Mouse (Mus musculus) CH12.LX (cell line): ENCODE measurements around the gene Plin3. TPM values are rescaled to one million over a fixed set of nuclear protein-coding genes. Genes with fewer than 3 reads are reported as not detected.

Experiments used
- DNase-seq: peaks from one replicate; pipeline ENCODE4 v3.0.0-alpha.2; 2013; ENCODE audit errors: extremely low read depth
- H3K27ac ChIP-seq: 2 replicates; pipeline ENCODE4 v1.5.1; 2012; ENCODE audit warnings: low read depth, mild to moderate bottlenecking, control low read depth, moderate library complexity; ENCODE audit not compliant: insufficient read depth
- H3K27me3 ChIP-seq: replicated peaks from 2 replicates; pipeline ENCODE3; 2012; ENCODE audit warnings: inconsistent platforms
- H3K36me3 ChIP-seq, 2 experiments: replicated peaks in 1 of 2; 2 replicates each; pipeline versions ENCODE3 to v1.6.1; 2012; ENCODE audit warnings: inconsistent platforms in 1 of 2, low read length in 1 of 2, mild to moderate bottlenecking in 1 of 2, mixed read lengths in 1 of 2, moderate library complexity in 1 of 2; ENCODE audit not compliant: control insufficient read depth in 1 of 2, insufficient read depth in 1 of 2
- H3K4me1 ChIP-seq, 2 experiments: 2 replicates each; pipeline ENCODE4 v1.6.1; 2012; ENCODE audit warnings: inconsistent platforms in 1 of 2, moderate library complexity in 1 of 2; ENCODE audit not compliant: insufficient read depth in 2 of 2, control insufficient read depth in 1 of 2
- H3K4me2 ChIP-seq: 2 replicates; pipeline ENCODE4 v1.6.1; 2012; ENCODE audit warnings: low read depth, mild to moderate bottlenecking, control low read depth; ENCODE audit not compliant: poor library complexity, insufficient read depth, severe bottlenecking
- H3K4me3 ChIP-seq, 3 experiments: fragments of 150-350 bp in 1 of 3; sonication (generic) in 1 of 3; replicated peaks in 1 of 3; 2 replicates each; pipeline versions ENCODE3 to v1.5.1; 2011 to 2012; ENCODE audit warnings: low read depth in 2 of 3, low read length in 2 of 3, mild to moderate bottlenecking in 2 of 3, moderate library complexity in 2 of 3, control low read depth in 1 of 3, improper control_type of control experiment in 1 of 3, inconsistent platforms in 1 of 3, mixed read lengths in 1 of 3; ENCODE audit not compliant: poor library complexity in 1 of 3
- H3K79me2 ChIP-seq: replicated peaks from 2 replicates; pipeline ENCODE4 v1.6.1; 2012; ENCODE audit warnings: mild to moderate bottlenecking, moderate library complexity; ENCODE audit not compliant: control insufficient read depth, poor library complexity, insufficient read depth, severe bottlenecking; ENCODE audit errors: extremely low read depth
- H3K9ac ChIP-seq: 2 replicates; pipeline ENCODE4 v1.6.1; 2012; ENCODE audit warnings: low read depth, mild to moderate bottlenecking, control low read depth, moderate library complexity; ENCODE audit not compliant: insufficient read depth
- H3K9me3 ChIP-seq: replicated peaks from 2 replicates; pipeline ENCODE3; 2012; ENCODE audit warnings: low read length, inconsistent platforms, mixed read lengths
- BHLHE40 ChIP-seq: IDR thresholded peaks from 2 replicates; pipeline ENCODE4 v1.6.1; 2011; ENCODE audit warnings: mild to moderate bottlenecking, low read depth, low read length, improper control_type of control experiment
- CHD1 ChIP-seq: IDR thresholded peaks from 2 replicates; pipeline ENCODE4 v1.6.1; 2012; ENCODE audit warnings: low read depth, low read length, improper control_type of control experiment, inconsistent platforms
- CHD2 ChIP-seq: IDR thresholded peaks from 2 replicates; pipeline ENCODE4 v1.6.1; 2011; ENCODE audit warnings: low read length, improper control_type of control experiment
- CTCF ChIP-seq, 2 experiments: IDR thresholded peaks in 1 of 2; conservative IDR thresholded peaks in 1 of 2; 2 replicates each; pipeline ENCODE4 v1.5.1; 2011 to 2012; ENCODE audit warnings: low read depth in 2 of 2, low read length in 2 of 2, improper control_type of control experiment in 1 of 2, inconsistent platforms in 1 of 2, mild to moderate bottlenecking in 1 of 2, moderate library complexity in 1 of 2
- E2F4 ChIP-seq: IDR thresholded peaks from 2 replicates; pipeline ENCODE4 v1.6.1; 2011; ENCODE audit warnings: low read depth, low read length, improper control_type of control experiment; ENCODE audit not compliant: insufficient replicate concordance
- ELF1 ChIP-seq: IDR thresholded peaks from 2 replicates; pipeline ENCODE4 v1.6.1; 2014; ENCODE audit warnings: low read depth, mild to moderate bottlenecking, inconsistent platforms, low read length, improper control_type of control experiment
- ETS1 ChIP-seq: conservative IDR thresholded peaks from 2 replicates; pipeline ENCODE4 v1.6.1; 2012; ENCODE audit warnings: low read depth, mild to moderate bottlenecking, inconsistent platforms, low read length, improper control_type of control experiment, moderate library complexity
- HCFC1 ChIP-seq: IDR thresholded peaks from 2 replicates; pipeline ENCODE4 v1.6.1; 2012; ENCODE audit warnings: low read depth, mild to moderate bottlenecking, inconsistent platforms, low read length, improper control_type of control experiment
- IRF4 ChIP-seq: IDR thresholded peaks from 2 replicates; pipeline ENCODE4 v1.6.1; 2014; ENCODE audit warnings: low read depth, mild to moderate bottlenecking, inconsistent platforms, low read length, improper control_type of control experiment
- JUND ChIP-seq: conservative IDR thresholded peaks from 2 replicates; pipeline ENCODE4 v1.6.1; 2011; ENCODE audit warnings: low read depth, low read length, improper control_type of control experiment
- KAT2A ChIP-seq: IDR thresholded peaks from 2 replicates; pipeline ENCODE4 v1.6.1; 2012; ENCODE audit warnings: low read length, improper control_type of control experiment, inconsistent platforms; ENCODE audit not compliant: insufficient replicate concordance
- MAX ChIP-seq: IDR thresholded peaks from 2 replicates; pipeline ENCODE4 v1.6.1; 2011; ENCODE audit warnings: low read length, improper control_type of control experiment
- PAX5 ChIP-seq: IDR thresholded peaks from 2 replicates; pipeline ENCODE4 v1.6.1; 2012; ENCODE audit warnings: low read length, inconsistent platforms, mixed read lengths
- POLR2A ChIP-seq: IDR thresholded peaks from 2 replicates; pipeline ENCODE4 v1.6.1; 2011; ENCODE audit warnings: low read depth, mild to moderate bottlenecking, improper control_type of control experiment, low read length
- RAD21 ChIP-seq: IDR thresholded peaks from 2 replicates; pipeline ENCODE4 v1.6.1; 2011; ENCODE audit warnings: low read depth, mild to moderate bottlenecking, low read length, improper control_type of control experiment, moderate library complexity
- RCOR1 ChIP-seq: conservative IDR thresholded peaks from 2 replicates; pipeline ENCODE4 v1.6.1; 2012; ENCODE audit warnings: low read depth, mild to moderate bottlenecking, inconsistent platforms, low read length, improper control_type of control experiment
- SIN3A ChIP-seq: IDR thresholded peaks from 2 replicates; pipeline ENCODE4 v1.6.1; 2012; ENCODE audit warnings: low read length, improper control_type of control experiment, inconsistent platforms
- SMC3 ChIP-seq: IDR thresholded peaks from 2 replicates; pipeline ENCODE4 v1.6.1; 2011; ENCODE audit warnings: low read depth, low read length, improper control_type of control experiment
- TBP ChIP-seq: conservative IDR thresholded peaks from 2 replicates; pipeline ENCODE4 v1.6.1; 2011; ENCODE audit warnings: low read depth, low read length, improper control_type of control experiment
- TCF12 ChIP-seq: IDR thresholded peaks from 2 replicates; pipeline ENCODE4 v1.6.1; 2014; ENCODE audit warnings: low read depth, mild to moderate bottlenecking, inconsistent platforms, low read length, improper control_type of control experiment
- USF1 ChIP-seq: IDR thresholded peaks from 2 replicates; pipeline ENCODE4 v1.6.1; 2014; ENCODE audit warnings: low read depth, mild to moderate bottlenecking, inconsistent platforms, low read length, improper control_type of control experiment
- ZNF384 ChIP-seq: IDR thresholded peaks from 2 replicates; pipeline ENCODE4 v1.6.1; 2012; ENCODE audit warnings: low read depth, low read length, improper control_type of control experiment, inconsistent platforms
- dilution Hi-C: fragments of 300-500 bp; cut with MboI; formaldehyde crosslinking; loops from 2 replicates; pipeline ENCODE4 v1.14.3; 2020; ENCODE audit warnings: low sequenced_read_pairs; ENCODE audit not compliant: extremely low pct_unique_long_range_greater_than_20kb, extremely low pct_ligation_motif_present
- in situ Hi-C: fragments of 300-500 bp; cut with MboI; formaldehyde crosslinking; loops from 3 replicates; pipeline ENCODE4 v1.14.3; 2019; ENCODE audit warnings: low sequenced_read_pairs, low pct_ligation_motif_present, low pct_unique_long_range_greater_than_20kb, mixed read lengths
- polyA plus RNA-seq: library from polyadenylated mRNA; unstranded; fragments of >175 nt; gene quantifications from 2 replicates; pipeline ENCODE4 v1.2.1, GENCODE M21; 2012; ENCODE audit warnings: low read depth; ENCODE audit not compliant: insufficient read length
- total RNA-seq, 2 experiments: library from RNA; depleted of rRNA; stranded (reverse); fragments of 300-350 nt in 1 of 2; fragments of >200 nt in 1 of 2; gene quantifications; 2 replicates each; pipeline ENCODE4 v1.2.3; 2012 to 2014

Plin3 gene
- total and polyA plus RNA-seq, 3 experiments, result 17.3 to 23.3 (median 18.5) TPM

DNA sequence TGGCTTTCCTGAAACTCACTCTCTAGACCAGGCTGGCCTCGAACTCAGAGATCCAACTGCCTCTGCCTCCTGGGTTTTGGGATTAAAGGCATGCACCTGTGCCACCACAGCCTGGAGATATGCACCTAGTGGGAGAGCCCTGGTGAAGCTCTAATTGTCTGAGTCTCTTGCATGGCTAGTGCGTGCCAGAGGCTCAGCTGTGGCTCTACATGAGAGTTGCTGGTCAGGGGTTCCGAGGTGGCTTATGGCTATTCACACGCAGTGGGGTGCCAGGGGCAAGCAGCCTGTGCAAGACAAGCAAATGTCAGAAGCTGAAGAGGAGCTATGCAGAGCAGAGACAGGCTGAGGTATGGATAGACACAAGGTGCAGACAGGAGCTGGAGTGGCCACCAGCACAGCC lies 38.0 kb downstream of the Plin3 start:
- no peak for TF ChIP-seq USF1
- TF ChIP-seq HCFC1, result no peak
- no peak for TF ChIP-seq PAX5
- TF ChIP-seq KAT2A, result no peak
- no peak for TF ChIP-seq ETS1
- no peak for TF ChIP-seq JUND
- no peak for TF ChIP-seq SIN3A
- TF ChIP-seq CHD2, result no peak
- no peak for TF ChIP-seq POLR2A
- no peak for TF ChIP-seq RCOR1
- TF ChIP-seq TBP, result no peak
- TF ChIP-seq BHLHE40, result no peak
- H3K27me3 ChIP-seq, result peaks cover 3% of the 10 kb centered on the region
- no peaks in the 10 kb centered on the region for H3K9me3 ChIP-seq
- H3K4me3 ChIP-seq, result no peak overlapping the region
- H3K27ac ChIP-seq, result no peak overlapping the region
- H3K79me2 ChIP-seq, result peaks cover 27% of the 10 kb centered on the region
- no peak for DNase-seq
- H3K4me1 ChIP-seq, result peaks cover 2 to 24% of the 10 kb centered on the region in 2 experiments; a peak in 2 of 4 replicates
- in situ Hi-C loops, result loop anchor here (5.0 kb wide), 1 partner anchor 52 kb away; no protein-coding TSS in a partner anchor
- dilution Hi-C loops, result no loop called here
- H3K36me3 ChIP-seq, result peaks cover 15% of the 10 kb centered on the region in 2 experiments
- no peak overlapping the region for H3K9ac ChIP-seq
- no peak overlapping the region for H3K4me2 ChIP-seq

DNA sequence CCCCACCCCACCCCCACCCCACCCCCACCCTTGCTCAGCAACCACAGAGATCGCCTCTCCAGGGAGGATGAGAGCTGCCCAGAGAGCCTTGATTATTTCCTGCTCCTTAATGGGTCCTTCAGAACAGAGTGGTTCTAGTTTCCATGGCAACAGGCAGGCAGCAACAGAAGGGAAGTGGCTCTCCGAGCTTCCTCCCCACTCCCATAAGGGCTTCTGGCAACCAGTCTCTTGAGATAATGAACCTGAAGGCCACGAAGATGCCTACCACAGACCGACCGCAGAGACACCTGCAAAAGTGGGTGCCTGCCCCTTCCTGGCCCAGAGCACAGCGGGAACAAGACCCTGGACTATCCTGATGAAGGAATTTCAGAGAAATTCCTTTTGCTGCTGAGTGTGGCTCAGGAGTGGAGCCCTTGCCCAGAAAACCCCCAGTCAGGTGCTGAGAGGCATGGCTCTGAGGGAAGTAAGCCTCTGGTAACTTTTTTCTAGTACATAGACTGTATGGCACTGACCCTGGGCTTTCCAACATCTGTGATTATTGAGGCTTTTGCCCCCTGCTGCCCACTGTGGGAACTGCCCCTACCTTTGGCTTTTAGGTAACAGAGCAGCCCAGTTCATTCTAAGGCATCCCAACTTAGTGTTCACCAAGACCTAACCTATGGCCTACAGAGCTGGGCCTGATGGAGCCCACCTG lies 41.4 kb downstream of the Plin3 start:
- H3K9ac ChIP-seq, result no peak overlapping the region
- no peaks in the 10 kb centered on the region for H3K79me2 ChIP-seq
- peak overlapping the region in 1 of 3 experiments; percentile 34 for H3K4me3 ChIP-seq
- H3K4me1 ChIP-seq, result peaks cover 2 to 18% of the 10 kb centered on the region in 2 experiments; a peak in 2 of 4 replicates
- peak overlapping the region; percentile 94 for H3K4me2 ChIP-seq
- dilution Hi-C loops, result no loop called here
- peaks cover 35% of the 10 kb centered on the region for H3K27me3 ChIP-seq
- peak; percentile 87 for DNase-seq
- no peaks in the 10 kb centered on the region for H3K36me3 ChIP-seq
- H3K27ac ChIP-seq, result no peak overlapping the region
- no peak for TF ChIP-seq ETS1
- TF ChIP-seq PAX5, result no peak
- TF ChIP-seq BHLHE40, result peak; percentile 23; the same call in 1 of the 2 replicates
- peak; percentile 62 for TF ChIP-seq RAD21
- TF ChIP-seq E2F4, result no peak
- TF ChIP-seq CTCF (conservative IDR thresholded peaks at IDR 0.05 in 1 of 2, IDR thresholded peaks at IDR 0.05 in 1 of 2; ENCODE audit: low read depth in 2 of 2, low read length in 2 of 2), result peak; percentile 78 to 86
- peak; percentile 40; the same call in 1 of the 2 replicates for TF ChIP-seq SIN3A
- no peak for TF ChIP-seq TCF12
- no peak for TF ChIP-seq MAX
- TF ChIP-seq CHD1, result no peak
- TF ChIP-seq SMC3, result peak; percentile 89
- TF ChIP-seq ELF1, result no peak
- TF ChIP-seq ZNF384, result peak; percentile 45; the same call in 1 of the 2 replicates
- no peak for TF ChIP-seq KAT2A
- 0 out of 2 replicates have a peak, but pooled peaks have one; percentile 12 for TF ChIP-seq IRF4
- no peaks in the 10 kb centered on the region for H3K9me3 ChIP-seq
- in situ Hi-C loops, result no loop called here
